Mouse (Mus musculus): ENCODE measurements around the gene Skap1.

The Skap1 gene

GRCm38 (mm10) chr11:96743891-96744290 lies 279.5 kb downstream of the Skap1 start:
- in situ Hi-C loops (cut with MboI, MseI) = no loop called here

- in situ Hi-C loops (cut with MboI, MseI) = no loop called here
Observed at GRCm38 (mm10) chr11:96746648-96747047, 282.3 kb downstream of the Skap1 start.

- in situ Hi-C loops (cut with MboI, MseI) = no loop called here
Observed at GRCm38 (mm10) chr11:96747555-96747954, 283.2 kb downstream of the Skap1 start.

- in situ Hi-C loops (cut with MboI, MseI) = loop anchor here (5.0 kb wide), 1 partner anchor 488 kb away; no protein-coding TSS in a partner anchor
Observed at GRCm38 (mm10) chr11:96755298-96755697, 290.9 kb downstream of the Skap1 start.

- in situ Hi-C loops (cut with MboI, MseI) = loop anchor here (5.0 kb wide), 1 partner anchor 490 kb away; no protein-coding TSS in a partner anchor
Observed at GRCm38 (mm10) chr11:96757421-96757820, 293.0 kb downstream of the Skap1 start.

- in situ Hi-C loops (cut with MboI, MseI) = loop anchor here (5.0 kb wide), 1 partner anchor 491 kb away; no protein-coding TSS in a partner anchor
Observed at GRCm38 (mm10) chr11:96758402-96758801, 294.0 kb downstream of the Skap1 start.

DNA sequence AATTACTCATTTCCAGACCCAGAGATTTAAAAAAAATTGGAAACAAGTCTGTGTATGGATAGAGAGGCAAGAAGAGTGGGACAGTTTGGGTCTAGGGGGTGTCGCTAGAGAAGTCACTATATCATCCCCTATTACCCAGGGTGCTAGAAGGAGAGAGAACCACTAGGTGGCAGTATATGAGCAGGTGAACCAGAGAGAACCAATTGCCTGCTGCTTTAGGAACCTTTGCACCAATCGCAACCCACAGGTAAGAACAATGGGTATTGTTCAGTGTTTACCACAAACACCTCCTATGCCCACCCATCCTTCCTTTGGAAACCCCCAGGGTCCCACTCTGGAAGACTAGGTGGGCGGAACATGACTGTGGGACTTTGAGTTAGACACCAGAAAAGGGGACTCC lies 295.6 kb downstream of the Skap1 start:
- in situ Hi-C loops (cut with MboI, MseI) = no loop called here

- in situ Hi-C loops (cut with MboI, MseI) = no loop called here
Observed at GRCm38 (mm10) chr11:96761984-96762383, 297.6 kb downstream of the Skap1 start.

DNA sequence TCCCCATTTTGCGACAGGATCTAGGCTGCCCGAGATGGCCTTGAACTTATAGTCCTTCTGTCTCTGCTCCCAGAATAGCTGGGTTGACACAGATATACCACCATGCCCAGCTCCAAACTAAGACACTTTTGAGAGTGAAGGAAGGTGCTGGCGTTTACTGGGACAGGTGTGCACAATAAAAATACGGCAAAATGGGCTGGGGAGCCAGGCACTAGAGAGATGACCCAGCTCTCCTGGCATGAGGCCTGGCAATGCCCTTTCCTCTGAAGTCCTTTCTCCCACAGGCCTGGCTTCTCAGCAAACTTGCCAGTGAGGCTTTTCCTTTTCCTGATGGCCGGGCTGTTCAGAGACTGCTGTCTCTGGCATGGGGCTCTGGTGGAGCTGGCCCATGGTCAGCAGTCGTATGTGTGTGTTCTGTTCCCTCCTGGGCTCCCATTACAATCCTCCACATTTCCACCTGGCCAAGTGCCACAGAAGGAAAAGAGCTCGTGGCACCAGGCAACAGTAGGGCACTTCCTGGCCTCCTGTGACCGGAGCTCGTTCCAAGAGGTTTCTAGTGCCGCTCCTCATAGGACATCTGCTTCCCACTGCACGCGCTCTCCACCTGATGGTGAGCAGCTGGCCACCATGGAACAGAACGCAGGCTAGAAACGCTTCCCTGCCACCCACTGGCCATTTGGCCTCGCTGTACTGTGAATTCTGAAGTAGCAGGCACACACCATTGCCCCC lies 298.5 kb downstream of the Skap1 start:
- in situ Hi-C loops (cut with MboI, MseI) = no loop called here

- in situ Hi-C loops (cut with MboI, MseI) = no loop called here
Observed at GRCm38 (mm10) chr11:96764511-96765350, 300.3 kb downstream of the Skap1 start.

- in situ Hi-C loops (cut with MboI, MseI) = no loop called here
Observed at GRCm38 (mm10) chr11:96765645-96766044, 301.3 kb downstream of the Skap1 start.

DNA sequence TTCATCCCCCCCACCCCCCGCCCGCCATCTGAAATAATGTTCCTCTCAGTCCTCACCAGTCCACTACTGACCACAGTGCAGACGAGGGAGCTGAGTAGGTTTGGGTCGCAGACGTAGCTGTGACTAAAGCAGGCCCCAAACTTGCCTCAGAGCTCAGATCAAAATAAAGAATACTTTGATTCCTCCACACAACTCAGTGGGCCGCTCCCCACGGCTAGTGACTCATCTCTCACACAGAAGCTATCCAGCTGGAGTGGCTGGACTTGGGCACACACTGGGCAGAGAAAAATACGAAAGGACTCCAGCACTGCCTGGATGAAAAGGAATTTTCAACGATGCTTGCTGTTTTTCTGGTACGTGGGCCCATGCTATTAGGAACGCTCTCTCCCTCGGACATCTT lies 302.2 kb downstream of the Skap1 start:
- in situ Hi-C loops (cut with MboI, MseI) = no loop called here

DNA sequence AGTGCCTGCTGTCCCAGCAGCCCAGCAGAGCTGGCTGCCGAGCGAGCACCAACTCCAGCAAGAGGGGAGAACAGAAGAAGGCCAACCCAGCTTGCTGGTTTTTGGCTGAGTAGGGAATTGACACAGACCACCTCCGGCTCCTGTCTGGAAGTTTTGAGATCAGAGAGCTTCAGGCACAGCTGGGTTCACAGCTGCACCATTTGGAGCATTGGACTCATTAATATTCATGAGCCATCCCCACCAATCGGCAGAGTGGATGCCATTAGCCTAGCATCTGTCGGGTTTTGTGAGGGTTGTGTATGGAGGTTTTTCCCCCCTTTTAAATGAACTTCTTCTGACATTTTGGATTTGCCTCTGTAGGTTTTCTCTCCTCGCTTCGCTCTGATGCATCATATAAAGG lies 302.7 kb downstream of the Skap1 start:
- in situ Hi-C loops (cut with MboI, MseI) = no loop called here

GRCm38 (mm10) chr11:96768240-96768639 lies 303.8 kb downstream of the Skap1 start:
- in situ Hi-C loops (cut with MboI, MseI) = no loop called here

GRCm38 (mm10) chr11:96771274-96771975 lies 307.0 kb downstream of the Skap1 start:
- in situ Hi-C loops (cut with MboI, MseI) = loop anchor here (5.0 kb wide), 1 partner anchor 91 kb away; no protein-coding TSS in a partner anchor

- in situ Hi-C loops (cut with MboI, MseI) = loop anchor here (5.0 kb wide), 1 partner anchor 90 kb away; no protein-coding TSS in a partner anchor
Observed at GRCm38 (mm10) chr11:96772413-96772812, 308.0 kb downstream of the Skap1 start.

DNA sequence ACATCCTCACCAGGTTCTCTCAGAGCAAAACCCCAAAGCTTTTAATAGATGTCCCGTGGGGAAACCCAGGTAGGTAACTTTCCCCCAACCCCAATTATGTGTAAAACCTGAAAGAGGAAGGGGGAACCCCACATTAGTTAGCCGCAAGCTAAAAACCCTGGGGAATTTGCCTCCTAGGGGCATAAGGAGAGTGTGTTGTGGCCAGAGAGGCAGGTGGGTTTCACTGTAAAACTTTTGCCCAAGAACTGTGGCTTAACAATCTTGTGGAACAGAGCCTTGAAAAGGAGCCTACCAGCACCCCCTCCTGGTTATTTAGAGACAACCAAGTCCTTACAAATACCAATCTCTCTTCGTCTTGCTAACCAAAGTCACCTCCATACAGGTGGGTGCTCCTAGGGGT lies 310.1 kb downstream of the Skap1 start:
- in situ Hi-C loops (cut with MboI, MseI) = loop anchor here (5.0 kb wide), 1 partner anchor 88 kb away; no protein-coding TSS in a partner anchor

DNA sequence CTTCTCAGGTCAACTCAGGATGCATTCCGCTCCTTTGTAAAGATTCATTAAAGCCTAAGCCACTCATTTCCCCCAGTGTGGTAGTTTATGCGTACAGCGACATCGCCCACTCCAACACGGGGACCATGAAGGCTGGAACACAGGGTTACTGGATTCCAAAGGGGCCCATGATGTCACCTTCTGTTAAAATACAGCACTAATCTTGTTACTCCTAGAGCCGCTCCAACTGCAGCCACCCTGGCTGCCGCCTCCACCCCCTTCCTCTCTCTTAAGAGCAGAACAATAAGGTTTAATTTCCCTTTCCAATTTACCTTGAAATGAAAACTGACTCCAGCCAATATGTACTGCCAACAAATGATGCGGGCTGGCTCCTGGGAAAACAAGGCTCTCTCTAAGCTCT lies 310.7 kb downstream of the Skap1 start:
- in situ Hi-C loops (cut with MboI, MseI) = no loop called here

- in situ Hi-C loops (cut with MboI, MseI) = no loop called here
Observed at GRCm38 (mm10) chr11:96775665-96776064, 311.3 kb downstream of the Skap1 start.

DNA sequence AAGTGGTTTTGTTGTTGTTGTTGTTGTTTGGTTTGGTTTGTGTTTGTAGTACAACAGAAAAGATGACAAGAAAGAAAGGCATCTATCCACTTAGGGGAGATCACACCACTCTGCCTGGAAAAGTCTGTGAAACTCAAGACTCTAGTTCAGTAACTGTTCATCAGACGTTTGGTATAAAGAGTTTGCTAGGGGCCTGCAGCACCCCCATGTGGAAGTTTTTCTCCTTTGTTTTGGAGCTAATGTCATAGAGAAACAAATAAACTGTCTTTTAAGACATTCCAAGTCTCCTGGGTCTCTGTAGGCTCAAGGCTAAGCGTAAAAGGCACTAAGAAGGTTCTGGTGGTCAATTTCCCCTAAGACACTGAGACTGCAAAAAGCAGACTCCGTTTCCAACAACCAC lies 311.7 kb downstream of the Skap1 start:
- in situ Hi-C loops (cut with MboI, MseI) = no loop called here

DNA sequence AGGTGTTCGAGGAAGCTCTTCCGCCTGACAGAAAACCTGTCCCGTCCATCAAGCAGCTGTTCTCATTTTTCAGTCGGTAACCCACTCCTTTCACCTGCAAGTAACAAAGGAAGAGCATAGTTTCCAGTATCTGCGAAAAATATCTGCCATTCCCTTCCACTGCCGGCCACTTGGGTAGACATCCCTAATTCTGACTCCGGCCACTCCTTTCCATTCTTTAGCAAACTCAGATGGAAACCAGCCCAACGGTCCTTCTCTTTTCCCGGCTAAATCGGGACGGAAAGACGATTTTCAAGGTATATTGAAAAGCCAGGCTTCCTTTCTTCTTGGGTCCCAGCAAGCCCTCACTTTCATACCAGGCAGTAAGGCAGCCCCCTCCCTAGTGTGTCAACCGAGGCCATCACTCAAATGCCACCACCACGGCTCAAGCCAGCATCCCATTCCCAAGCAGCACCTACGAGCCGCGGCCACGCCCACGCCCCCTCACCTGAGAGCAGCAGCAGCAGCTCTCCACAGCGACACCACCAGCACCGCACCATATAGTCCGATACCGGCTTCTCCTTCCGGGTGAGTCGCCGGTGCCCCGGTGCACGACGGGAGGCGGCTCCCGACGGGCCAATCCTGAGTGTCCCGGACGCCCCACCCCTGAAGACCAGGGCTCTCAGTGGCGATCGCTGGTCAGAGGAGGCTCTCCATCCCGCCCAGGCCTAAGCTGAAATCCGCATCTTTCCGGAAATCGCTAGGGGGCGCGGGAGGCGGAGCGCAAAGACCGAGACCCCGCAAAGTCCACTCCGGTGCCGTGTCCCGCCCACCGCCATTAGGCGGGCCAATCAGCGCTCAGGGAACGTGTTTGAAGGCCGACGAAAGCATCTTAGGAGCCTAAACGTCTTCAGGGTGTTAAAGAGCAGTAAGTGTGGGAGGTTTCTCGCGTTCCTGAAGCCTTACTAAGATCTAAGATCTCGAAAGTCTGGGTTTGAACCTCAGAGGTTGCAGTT lies 312.9 kb downstream of the Skap1 start, which contains the start of gene Snx11:
TSS of gene Snx11 (minus strand) at position 592 of the 995 bp plus-strand sequence.
- in situ Hi-C loops (cut with MboI, MseI) = no loop called here
